Mouse (Mus musculus) lung, embryonic 14.5 days (tissue): ENCODE data around the gene Cnn3. TPM values are rescaled to one million over a fixed set of nuclear protein-coding genes. Genes with fewer than 3 reads are reported as not detected.

Source experiments
- ATAC-seq: fragments of 200-750 bp; cut with Nextera tagmentation; 2 replicates; pipeline ENCODE4 v1.8.0; 2017; ENCODE audit warnings: mild to moderate bottlenecking, moderate TSS enrichment, moderate library complexity; ENCODE audit not compliant: insufficient read depth
- DNase-seq: peaks from one replicate; pipeline ENCODE4 v3.0.0-alpha.2; 2015
- H3K27ac ChIP-seq: fragments of 300-500 bp; sonication (generic); 2 replicates; pipeline ENCODE4 v1.5.1; 2014; ENCODE audit warnings: low read depth, mild to moderate bottlenecking, moderate library complexity
- H3K27me3 ChIP-seq: fragments of 300-500 bp; sonication (generic); 2 replicates; pipeline ENCODE4 v1.6.1; 2014; ENCODE audit warnings: low read length, control low read depth; ENCODE audit not compliant: insufficient read depth
- H3K36me3 ChIP-seq: fragments of 300-500 bp; sonication (generic); 2 replicates; pipeline ENCODE4 v1.6.1; 2014; ENCODE audit warnings: control low read depth; ENCODE audit not compliant: insufficient read depth
- H3K4me1 ChIP-seq: fragments of 300-500 bp; sonication (generic); 2 replicates; pipeline ENCODE4 v1.6.1; 2014; ENCODE audit warnings: antibody characterized with exemption, control low read depth; ENCODE audit not compliant: insufficient read depth
- H3K4me2 ChIP-seq: fragments of 300-500 bp; sonication (generic); 2 replicates; pipeline ENCODE4 v1.6.1; 2014; ENCODE audit warnings: mild to moderate bottlenecking
- H3K4me3 ChIP-seq: fragments of 300-500 bp; sonication (generic); 2 replicates; pipeline ENCODE4 v1.5.1; 2014; ENCODE audit warnings: low read depth, low read length
- H3K9ac ChIP-seq: fragments of 300-500 bp; sonication (generic); 2 replicates; pipeline ENCODE4 v1.6.1; 2014
- H3K9me3 ChIP-seq: fragments of 300-500 bp; sonication (generic); 2 replicates; pipeline ENCODE4 v1.6.1; 2016; ENCODE audit warnings: low read depth, low read length, control low read depth
- CTCF ChIP-seq: IDR thresholded peaks from 2 replicates; pipeline ENCODE4 v1.5.1; 2016; ENCODE audit warnings: antibody characterized with exemption, low read depth
- WGBS: fragments of 180-500 bp; shearing (Covaris S2); extraction: QIAGEN DNeasy Blood & Tissue Kit; methylation state at CpG from one replicate; pipeline ENCODE4 v1.1.7; 2014; 5-methylcytosine and 5-hydroxymethylcytosine counted together
- polyA plus RNA-seq: library from polyadenylated mRNA; unstranded; fragments of >200 nt; fragmentation: Nextera tagmentation; extraction: Ambion mirVana; gene quantifications from 2 replicates; pipeline ENCODE4 v1.2.1, GENCODE M21; 2014

Gene Cnn3
- polyA plus RNA-seq, 1 experiment from 2014 or later = 671 TPM

DNA sequence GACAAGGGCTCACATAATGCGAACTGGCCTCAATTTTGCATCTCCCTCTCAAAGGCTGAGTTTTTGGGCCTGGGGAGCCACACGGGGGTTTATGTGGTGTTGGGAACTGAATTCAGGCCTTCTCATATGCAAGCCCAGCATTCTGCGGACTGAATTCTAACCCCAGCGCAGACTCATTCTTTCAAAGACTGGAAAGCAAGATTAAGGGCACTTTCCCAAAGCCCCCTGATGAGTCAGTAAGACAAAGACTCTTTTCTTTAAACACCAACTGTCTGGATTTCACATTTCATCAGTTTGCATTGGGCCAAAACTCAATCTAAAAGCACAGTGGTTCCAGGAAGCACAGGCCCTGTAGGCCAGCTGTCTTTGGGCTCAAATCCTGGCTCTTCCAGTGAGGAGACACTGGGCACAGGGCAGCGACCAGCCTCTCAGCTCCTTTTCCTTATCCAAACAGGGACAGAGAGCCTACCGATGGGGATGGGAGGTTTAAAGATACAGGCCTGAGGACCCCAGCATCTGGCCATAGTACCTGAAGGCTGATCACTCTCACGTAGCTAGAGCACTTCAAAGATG, 38.5 kb downstream of the Cnn3 start:
- TF ChIP-seq CTCF = no peak
- H3K9ac ChIP-seq = no peak overlapping the region
- H3K36me3 ChIP-seq = peaks cover 13% of the 10 kb centered on the region; the same call in 1 of the 2 replicates
- no peak overlapping the region for H3K4me2 ChIP-seq
- H3K9me3 ChIP-seq = no peaks in the 10 kb centered on the region
- ATAC-seq (no peak), DNase-seq (no peak)
- H3K27me3 ChIP-seq = no peaks in the 10 kb centered on the region
- WGBS = 67% methylated on average over 7 of the region's 7 CpGs
- no peak overlapping the region for H3K27ac ChIP-seq
- peaks cover 11% of the 10 kb centered on the region for H3K4me1 ChIP-seq
- no peak overlapping the region for H3K4me3 ChIP-seq

DNA sequence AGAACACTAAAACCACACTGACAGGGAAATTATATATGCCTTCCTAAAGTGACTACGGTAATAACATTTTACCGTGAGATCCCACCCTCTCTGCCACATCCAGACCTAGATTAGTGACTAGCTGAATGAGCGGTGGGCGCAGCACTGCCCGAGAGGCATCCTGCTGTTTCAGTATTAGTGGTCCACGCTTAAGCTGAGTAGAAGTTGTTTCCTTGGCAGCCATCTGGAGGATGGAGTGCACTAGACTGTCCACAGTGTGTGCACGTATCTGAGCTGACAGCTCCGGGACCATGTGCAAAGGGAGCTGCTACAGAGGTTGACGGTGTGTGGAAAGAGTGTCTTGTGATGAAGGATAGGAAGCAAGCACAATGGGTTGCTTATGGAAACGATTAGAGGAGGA, 39.5 kb downstream of the Cnn3 start:
- ATAC-seq (no peak), DNase-seq (no peak)
- H3K4me2 ChIP-seq = no peak overlapping the region
- WGBS = 70% methylated on average over 10 of the region's 10 CpGs
- H3K36me3 ChIP-seq = peaks cover 9% of the 10 kb centered on the region; the same call in 1 of the 2 replicates
- TF ChIP-seq CTCF = no peak
- H3K4me3 ChIP-seq = no peak overlapping the region
- peaks cover 18% of the 10 kb centered on the region for H3K4me1 ChIP-seq
- H3K9me3 ChIP-seq = no peaks in the 10 kb centered on the region
- H3K9ac ChIP-seq = no peak overlapping the region
- H3K27ac ChIP-seq = no peak overlapping the region
- H3K27me3 ChIP-seq = no peaks in the 10 kb centered on the region

DNA sequence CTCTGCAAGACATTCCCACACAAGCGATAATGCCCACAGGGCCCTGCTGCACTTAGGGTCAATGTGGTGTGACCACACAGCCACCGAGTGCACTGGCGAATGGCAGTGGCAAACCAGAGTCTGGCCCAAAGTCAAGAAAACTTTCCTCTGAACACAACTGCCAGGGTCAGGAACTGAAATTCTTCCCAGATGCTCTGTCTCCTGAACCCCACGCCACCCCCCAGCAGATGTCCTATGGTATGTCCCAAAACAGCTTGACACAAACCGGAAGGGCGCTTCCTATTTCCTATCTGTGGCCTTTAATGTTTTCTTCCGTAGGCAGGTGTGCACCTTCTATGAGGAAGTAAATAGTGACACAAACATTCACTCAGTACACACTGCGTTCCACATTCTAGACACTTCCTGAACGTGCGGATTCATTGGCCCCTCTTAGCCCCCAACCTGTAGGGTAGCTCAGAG, 40.8 kb downstream of the Cnn3 start:
- Histone ChIP-seq H3K27ac (no peak overlapping the region), H3K4me2 (no peak overlapping the region), H3K36me3 (no peaks in the 10 kb centered on the region), H3K4me3 (no peak overlapping the region), H3K9me3 (no peaks in the 10 kb centered on the region), H3K9ac (no peak overlapping the region), H3K27me3 (no peaks in the 10 kb centered on the region), H3K4me1 (peaks cover 18% of the 10 kb centered on the region)
- no peak for TF ChIP-seq CTCF
- DNase-seq (peak; percentile 33), ATAC-seq (no peak)
- WGBS = 67% methylated on average over 10 of the region's 10 CpGs

DNA sequence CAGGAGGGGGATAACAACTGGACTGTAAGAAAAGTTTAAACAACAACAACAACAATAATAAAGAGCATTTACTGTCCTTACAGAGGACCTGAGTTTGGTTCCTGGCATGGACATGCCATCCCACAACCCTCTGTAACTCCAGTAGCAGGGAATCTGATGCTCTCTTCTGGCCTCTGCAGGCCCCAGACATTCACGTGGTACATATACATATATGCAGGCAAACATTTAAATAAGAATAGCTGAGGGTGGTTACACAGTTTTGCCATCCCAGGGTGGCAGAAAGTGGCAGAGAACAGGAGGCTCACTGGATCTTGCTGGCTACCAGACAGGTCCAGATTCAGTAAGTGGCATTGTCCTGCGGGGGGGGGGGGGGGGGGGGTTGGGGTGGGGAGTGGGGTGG, 41.8 kb downstream of the Cnn3 start:
- ATAC-seq = no peak

DNA sequence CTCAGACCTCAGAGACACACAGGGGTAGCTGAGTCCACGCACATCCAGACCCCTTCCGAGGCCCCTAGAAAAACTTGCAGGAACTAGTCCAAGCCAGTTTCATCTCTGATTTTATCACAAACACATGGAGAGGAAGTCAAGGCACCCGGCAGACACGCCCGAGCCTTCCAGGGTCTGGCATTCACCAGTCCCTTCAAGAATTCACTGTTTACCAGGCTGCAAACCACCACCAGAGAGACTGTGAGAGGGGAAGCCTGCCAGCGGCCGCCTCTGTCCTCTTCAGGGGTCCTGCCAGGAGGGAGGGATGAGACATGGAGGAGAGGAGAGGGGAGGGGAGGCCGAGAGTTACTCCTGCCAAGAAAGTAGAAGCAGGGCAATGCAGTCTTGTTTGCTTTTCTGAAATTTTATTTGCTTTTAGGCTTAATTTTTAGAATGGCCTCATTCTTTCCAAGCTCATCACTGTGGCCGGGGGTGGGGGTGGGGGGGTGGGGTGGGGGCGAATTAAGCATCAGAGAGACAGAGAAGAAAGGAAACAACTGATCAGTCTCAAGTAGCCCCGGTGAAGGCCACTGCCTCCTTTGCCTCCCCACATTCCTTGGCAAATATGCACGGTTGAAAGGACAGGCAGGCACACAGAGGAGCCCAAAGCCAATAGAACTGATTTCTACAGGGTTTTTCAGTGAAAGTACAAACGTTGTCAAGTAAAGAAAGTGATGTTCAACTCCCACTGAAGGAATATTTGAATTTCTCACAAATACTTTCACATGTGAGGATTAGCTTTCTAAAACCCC, 43.1 kb downstream of the Cnn3 start:
- no peaks in the 10 kb centered on the region for H3K9me3 ChIP-seq
- H3K27me3 ChIP-seq = no peaks in the 10 kb centered on the region
- peak overlapping the region; percentile 86 for H3K27ac ChIP-seq
- DNase-seq (peak; percentile 82), ATAC-seq (peak; percentile 90)
- H3K4me1 ChIP-seq = peaks cover 18% of the 10 kb centered on the region
- TF ChIP-seq CTCF = no peak
- H3K4me3 ChIP-seq = no peak overlapping the region
- no peaks in the 10 kb centered on the region for H3K36me3 ChIP-seq
- 1% methylated on average over 13 of the region's 13 CpGs for WGBS
- no peak overlapping the region for H3K9ac ChIP-seq
- peak overlapping the region; percentile 39 for H3K4me2 ChIP-seq

More for the DNA sequence above, 41.8 kb downstream of the Cnn3 start:
- TF ChIP-seq CTCF = no peak
- Histone ChIP-seq H3K9ac (no peak overlapping the region), H3K4me1 (peaks cover 18% of the 10 kb centered on the region), H3K4me3 (no peak overlapping the region), H3K27ac (no peak overlapping the region), H3K27me3 (no peaks in the 10 kb centered on the region), H3K9me3 (no peaks in the 10 kb centered on the region), H3K36me3 (no peaks in the 10 kb centered on the region), H3K4me2 (no peak overlapping the region)
- 7% methylated on average over 2 of the region's 2 CpGs for WGBS
- DNase-seq = no peak

DNA sequence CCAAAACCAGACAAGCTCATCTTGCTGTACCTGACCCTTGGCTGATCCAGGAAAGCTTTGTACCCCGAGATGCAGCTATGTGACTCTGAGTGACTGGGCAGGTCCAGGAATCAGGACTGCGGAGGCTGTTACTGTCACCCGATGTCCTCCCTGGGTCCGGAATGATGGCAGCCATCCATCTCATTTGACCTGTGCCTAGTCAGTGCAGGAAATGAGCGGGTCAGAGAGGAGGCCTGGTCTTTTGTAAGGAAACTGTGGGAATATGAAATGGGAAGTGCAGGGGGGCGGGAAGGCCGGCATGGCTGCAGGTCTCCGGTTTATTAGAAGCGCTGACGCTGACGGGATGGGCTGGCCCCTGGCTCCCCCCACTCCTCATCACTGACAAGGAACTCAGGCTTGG, 45.4 kb downstream of the Cnn3 start:
- H3K4me3 ChIP-seq = no peak overlapping the region
- H3K27ac ChIP-seq = no peak overlapping the region
- DNase-seq = peak; percentile 35
- H3K36me3 ChIP-seq = no peaks in the 10 kb centered on the region
- no peaks in the 10 kb centered on the region for H3K27me3 ChIP-seq
- no peak overlapping the region for H3K4me2 ChIP-seq
- peaks cover 15% of the 10 kb centered on the region for H3K4me1 ChIP-seq
- no peaks in the 10 kb centered on the region for H3K9me3 ChIP-seq
- no peak for TF ChIP-seq CTCF
- no peak for ATAC-seq
- WGBS = 62% methylated on average over 11 of the region's 11 CpGs
- H3K9ac ChIP-seq = no peak overlapping the region

DNA sequence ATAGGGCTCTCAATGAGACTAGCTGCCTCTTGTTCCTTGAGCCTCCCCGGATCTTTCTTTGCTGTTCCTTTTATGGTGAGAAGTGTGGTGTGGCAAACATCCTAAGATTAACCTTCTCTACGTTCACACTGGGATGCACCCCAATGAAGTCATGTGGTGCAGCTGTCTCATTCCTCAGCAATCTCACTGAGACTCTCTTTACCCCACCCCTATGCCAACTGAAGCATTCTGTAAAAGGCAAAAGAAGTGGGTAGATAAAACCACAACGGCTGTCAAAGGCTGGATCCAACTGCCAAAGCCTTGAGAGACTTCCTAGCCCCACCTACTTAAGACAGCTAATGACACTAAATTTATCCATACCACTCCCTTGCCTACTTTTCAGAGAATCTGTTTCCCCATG, 48.4 kb downstream of the Cnn3 start:
- DNase-seq = no peak
- WGBS = 59% methylated on average over 3 of the region's 3 CpGs
- Histone ChIP-seq H3K27ac (no peak overlapping the region), H3K4me1 (peaks cover 7% of the 10 kb centered on the region), H3K36me3 (no peaks in the 10 kb centered on the region), H3K4me2 (no peak overlapping the region), H3K9ac (no peak overlapping the region), H3K4me3 (no peak overlapping the region), H3K9me3 (no peaks in the 10 kb centered on the region), H3K27me3 (no peaks in the 10 kb centered on the region)
- no peak for ATAC-seq
- no peak for TF ChIP-seq CTCF
